Mouse (Mus musculus): ENCODE data around the gene H60b. TPM values are rescaled to one million over a fixed set of nuclear protein-coding genes. Genes with fewer than 3 reads are reported as not detected.
"Not testable (repeated sequence)": the region's sequence is repeated elsewhere in the genome, so short reads cannot be mapped to it uniquely, and the experiment has no call there.

The H60b gene
- polyA plus RNA-seq, 1 experiment: 0.32 TPM

DNA sequence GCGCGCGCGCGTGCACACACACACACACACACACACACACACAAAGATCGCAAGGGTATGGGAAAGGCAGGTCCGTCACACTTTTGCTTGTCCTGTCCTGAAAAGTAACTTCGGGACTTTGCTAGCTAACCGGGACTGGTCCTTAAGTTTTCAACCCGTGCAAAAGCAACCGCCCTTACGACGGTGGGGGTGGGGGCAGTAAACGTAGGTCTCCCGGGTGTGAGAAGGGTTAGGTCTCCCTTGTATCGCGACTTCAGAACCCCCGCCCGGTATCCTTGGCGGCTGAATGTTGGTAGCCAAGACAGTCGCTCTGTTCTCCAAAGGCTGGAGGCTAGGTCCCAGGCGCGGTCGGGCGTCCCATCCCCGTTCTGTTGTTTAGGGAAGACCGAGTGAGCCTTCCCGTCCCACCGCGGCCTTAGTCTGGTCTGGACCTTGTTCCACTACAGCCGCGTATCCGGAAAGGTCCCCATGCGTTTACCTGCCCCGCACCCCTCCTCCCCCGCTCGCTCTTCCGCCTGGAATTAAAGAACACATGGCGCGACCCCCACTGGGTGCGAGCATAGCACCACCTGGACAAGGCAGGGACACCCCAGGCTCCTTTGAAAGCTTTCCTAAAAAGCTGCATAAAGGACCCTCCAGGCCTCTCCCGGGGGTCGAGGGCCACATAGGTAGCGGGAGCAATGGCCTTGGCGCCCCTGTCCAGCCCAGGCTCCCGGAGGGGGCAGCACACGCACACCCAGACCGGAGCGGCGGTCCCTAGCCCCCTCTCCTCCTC is 8.5 kb upstream of the H60b start:
- H3K36me3 ChIP-seq (ENCODE audit: control insufficient read depth, insufficient read depth): peaks cover 12% of the 10 kb centered on the region
- H3K4me3 ChIP-seq (ENCODE audit: insufficient read depth, poor library complexity, severe bottlenecking): peak overlapping the region; percentile 76
- H3K27me3 ChIP-seq (ENCODE audit: control insufficient read depth, insufficient read depth, insufficient read length): peaks cover 23% of the 10 kb centered on the region
- peaks cover 28% of the 10 kb centered on the region for H3K79me2 ChIP-seq (ENCODE audit: control insufficient read depth, insufficient read depth)
- TF ChIP-seq USF1 (IDR thresholded peaks at IDR 0.05; ENCODE audit: low read depth) (no peak), FOSL1 (IDR thresholded peaks at IDR 0.05; ENCODE audit: insufficient read depth, low read length, poor library complexity, severe bottlenecking) (no peak), MYOG (IDR thresholded peaks at IDR 0.05; ENCODE audit: control insufficient read depth, extremely low read depth, insufficient read length) (no peak), CTCF (IDR thresholded peaks at IDR 0.05; ENCODE audit: control insufficient read depth, insufficient read depth, insufficient read length) (no peak), MAX (IDR thresholded peaks at IDR 0.05) (no peak), MYOD1 (IDR thresholded peaks at IDR 0.05; ENCODE audit: control insufficient read depth, insufficient read length, low read depth) (no peak), CEBPB (IDR thresholded peaks at IDR 0.05; ENCODE audit: low read depth) (no peak)
- peak overlapping the region; percentile 53 for H3ac ChIP-seq (ENCODE audit: control insufficient read depth, insufficient read length, low read depth)
- peaks cover 14% of the 10 kb centered on the region for H3K79me3 ChIP-seq (ENCODE audit: low read depth)

DNA sequence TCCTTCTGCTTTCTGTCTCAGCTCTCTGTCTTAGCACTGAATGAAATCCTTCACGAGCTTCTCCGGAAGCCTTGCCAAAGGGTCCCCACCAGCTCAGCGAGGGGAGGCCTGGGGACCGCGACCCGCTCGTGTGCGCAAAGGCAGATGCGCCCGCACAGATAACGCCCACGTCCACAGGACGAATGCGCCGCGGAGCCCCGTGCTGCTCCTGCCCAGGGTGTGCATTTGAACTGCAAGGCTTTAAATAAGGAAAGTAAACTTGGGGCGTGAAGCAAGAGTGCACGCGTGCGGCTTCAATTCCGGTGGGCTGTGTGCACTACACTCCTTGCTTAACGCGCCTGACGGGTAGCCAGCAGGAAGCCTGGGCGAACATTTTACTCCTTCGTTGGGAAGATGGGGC is 7.8 kb upstream of the H60b start:
- H3K4me3 ChIP-seq (ENCODE audit: insufficient read depth, poor library complexity, severe bottlenecking): no peak overlapping the region
- peaks cover 7% of the 10 kb centered on the region for H3K36me3 ChIP-seq (ENCODE audit: control insufficient read depth, insufficient read depth)
- H3K79me2 ChIP-seq (ENCODE audit: control insufficient read depth, insufficient read depth): peaks cover 23% of the 10 kb centered on the region
- H3ac ChIP-seq (ENCODE audit: control insufficient read depth, insufficient read length, low read depth): no peak overlapping the region
- peaks cover 11% of the 10 kb centered on the region for H3K79me3 ChIP-seq (ENCODE audit: low read depth)
- H3K27me3 ChIP-seq (ENCODE audit: control insufficient read depth, insufficient read depth, insufficient read length): peaks cover 25% of the 10 kb centered on the region
- TF ChIP-seq USF1 (IDR thresholded peaks at IDR 0.05; ENCODE audit: low read depth): no peak
- no peak for TF ChIP-seq FOSL1 (IDR thresholded peaks at IDR 0.05; ENCODE audit: insufficient read depth, low read length, poor library complexity, severe bottlenecking)
- no peak for TF ChIP-seq MYOD1 (IDR thresholded peaks at IDR 0.05; ENCODE audit: control insufficient read depth, insufficient read length, low read depth)
- TF ChIP-seq CTCF (IDR thresholded peaks at IDR 0.05; ENCODE audit: control insufficient read depth, insufficient read depth, insufficient read length): no peak
- no peak for TF ChIP-seq MAX (IDR thresholded peaks at IDR 0.05)
- no peak for TF ChIP-seq CEBPB (IDR thresholded peaks at IDR 0.05; ENCODE audit: low read depth)
- no peak for TF ChIP-seq MYOG (IDR thresholded peaks at IDR 0.05; ENCODE audit: control insufficient read depth, extremely low read depth, insufficient read length)

DNA sequence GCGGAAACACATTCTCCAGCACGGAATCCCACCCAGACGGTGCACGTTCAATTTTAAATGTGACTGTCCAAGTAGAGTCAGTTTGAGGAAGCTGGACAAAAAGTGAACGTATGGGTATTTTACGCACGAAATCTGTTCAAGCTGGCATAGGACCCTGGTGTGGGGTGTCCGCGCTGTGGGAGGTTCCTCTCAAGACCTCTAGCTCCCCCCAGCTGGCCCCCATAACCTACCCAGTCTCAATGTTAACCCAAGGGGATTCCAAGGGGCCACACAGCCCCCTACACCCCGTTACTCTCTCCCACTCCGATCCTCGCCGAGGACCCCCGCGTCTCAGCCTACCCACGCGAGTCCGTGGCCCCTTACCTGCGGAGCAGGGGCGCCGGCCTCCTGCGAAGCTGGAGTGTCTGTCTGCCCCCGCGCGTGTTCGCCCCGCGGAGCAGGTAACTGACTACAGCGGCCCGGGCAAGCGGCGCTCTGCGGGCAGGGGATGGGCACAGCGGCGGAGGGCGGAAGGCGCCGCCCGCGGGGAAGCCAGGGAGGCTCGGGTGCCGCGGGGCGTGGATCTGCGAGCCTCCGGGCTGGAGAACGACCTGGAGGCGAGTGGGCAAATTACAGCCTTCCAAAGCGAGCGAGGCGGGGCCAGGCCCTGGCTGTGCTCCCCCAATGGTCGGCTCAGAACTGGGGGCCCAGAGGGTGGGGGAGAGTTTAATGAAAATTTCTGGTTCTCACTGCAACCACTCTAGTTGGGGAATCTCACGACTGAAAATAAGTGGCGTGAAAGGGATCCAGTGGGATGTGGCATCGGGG is 7.1 kb upstream of the H60b start:
- H3ac ChIP-seq (ENCODE audit: control insufficient read depth, insufficient read length, low read depth); H3K79me3 ChIP-seq (ENCODE audit: low read depth); H3K36me3 ChIP-seq (ENCODE audit: control insufficient read depth, insufficient read depth); H3K4me3 ChIP-seq (ENCODE audit: insufficient read depth, poor library complexity, severe bottlenecking): not testable (repeated sequence)
- H3K79me2 ChIP-seq (ENCODE audit: control insufficient read depth, insufficient read depth): peaks cover 22% of the 10 kb centered on the region
- H3K27me3 ChIP-seq (ENCODE audit: control insufficient read depth, insufficient read depth, insufficient read length): peaks cover 27% of the 10 kb centered on the region

DNA sequence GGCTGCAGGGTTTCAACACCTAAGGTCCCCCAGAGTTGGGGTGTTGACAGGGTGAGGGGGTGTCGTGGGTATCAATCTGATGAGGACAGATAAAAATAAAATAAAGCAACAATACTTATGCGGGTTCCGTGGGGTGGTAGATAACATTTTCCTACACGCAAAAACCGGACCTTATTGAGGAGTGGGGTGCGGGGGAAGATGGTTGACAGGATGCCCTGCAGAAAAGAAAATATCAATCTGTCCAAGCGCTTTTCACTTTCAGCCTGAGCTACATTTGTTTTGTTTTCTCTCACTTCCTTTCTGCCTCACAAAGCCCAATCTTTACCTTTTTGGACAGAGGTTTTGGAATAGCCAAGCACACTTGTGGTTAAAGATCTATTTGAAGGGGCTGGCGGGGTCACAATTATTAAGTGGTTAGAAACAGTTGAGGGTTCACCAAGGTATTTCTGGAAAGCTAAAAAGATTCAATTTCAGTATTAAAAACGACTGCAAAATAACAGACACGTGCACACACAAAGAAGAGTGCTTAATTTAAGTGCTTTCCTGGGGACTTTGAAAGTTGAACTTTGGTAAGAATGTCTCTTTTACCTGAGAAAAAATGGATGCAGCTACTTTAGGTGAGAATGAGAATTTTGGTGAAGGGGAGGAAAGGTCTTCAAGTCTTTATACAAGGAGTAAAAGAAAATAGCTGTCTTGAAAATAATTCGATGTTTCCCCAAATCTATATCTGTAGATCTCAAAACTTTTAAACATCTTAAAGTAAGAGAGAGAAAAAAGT is 6.3 kb upstream of the H60b start:
- H3K27me3 ChIP-seq (ENCODE audit: control insufficient read depth, insufficient read depth, insufficient read length): peaks cover 27% of the 10 kb centered on the region
- peaks cover 15% of the 10 kb centered on the region for H3K79me2 ChIP-seq (ENCODE audit: control insufficient read depth, insufficient read depth)
- H3K36me3 ChIP-seq (ENCODE audit: control insufficient read depth, insufficient read depth); H3K79me3 ChIP-seq (ENCODE audit: low read depth); H3K4me3 ChIP-seq (ENCODE audit: insufficient read depth, poor library complexity, severe bottlenecking); H3ac ChIP-seq (ENCODE audit: control insufficient read depth, insufficient read length, low read depth): not testable (repeated sequence)

DNA sequence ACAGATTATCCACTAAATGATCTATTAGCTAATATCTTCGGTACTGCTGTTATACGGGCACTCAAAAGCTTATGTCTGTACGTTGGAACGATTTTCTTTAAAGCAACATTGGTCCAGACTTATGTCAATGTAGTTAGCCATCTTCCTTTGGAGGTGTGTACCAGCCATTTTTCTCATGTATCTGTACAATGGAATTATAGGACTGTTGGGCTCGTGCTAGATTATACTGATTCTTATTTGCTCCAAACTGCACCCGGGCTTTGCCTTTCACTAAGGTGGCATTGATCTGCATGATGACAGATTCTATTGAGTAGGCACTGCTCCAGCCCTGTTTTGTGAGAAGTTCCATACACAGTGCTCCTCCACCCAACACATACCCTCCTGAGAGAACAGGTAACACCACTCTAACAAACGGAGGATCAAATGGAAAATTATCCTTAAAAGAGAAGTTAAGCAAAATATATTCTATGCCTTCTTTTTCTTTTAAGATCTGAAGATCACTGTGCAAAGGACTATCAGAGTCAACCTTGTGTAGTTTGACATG is 5.2 kb upstream of the H60b start:
- peaks cover 27% of the 10 kb centered on the region for H3K27me3 ChIP-seq (ENCODE audit: control insufficient read depth, insufficient read depth, insufficient read length)
- H3K4me3 ChIP-seq (ENCODE audit: insufficient read depth, poor library complexity, severe bottlenecking): not testable (repeated sequence)

DNA sequence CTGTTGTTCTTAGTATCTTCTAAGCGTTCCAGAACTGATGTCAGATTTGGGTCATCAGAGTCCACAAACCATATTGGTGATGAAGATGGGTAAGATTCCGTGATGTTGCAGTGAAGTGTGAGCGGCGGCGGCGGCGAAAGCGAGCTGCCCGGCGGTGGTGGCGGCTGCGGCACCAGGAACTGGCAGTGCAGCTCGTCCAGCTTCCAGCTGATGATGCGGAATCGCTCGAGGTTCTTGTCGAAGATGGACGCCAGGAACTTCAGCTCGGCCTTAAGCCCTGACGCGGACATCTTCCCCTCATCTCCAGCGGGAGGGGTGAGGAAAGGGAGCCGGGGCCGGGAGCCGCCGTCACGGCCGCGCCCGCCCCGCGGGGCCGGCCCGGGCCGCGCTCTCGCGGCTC is 4.3 kb upstream of the H60b start:
- H3K79me2 ChIP-seq (ENCODE audit: control insufficient read depth, insufficient read depth); H3ac ChIP-seq (ENCODE audit: control insufficient read depth, insufficient read length, low read depth); H3K79me3 ChIP-seq (ENCODE audit: low read depth); H3K4me3 ChIP-seq (ENCODE audit: insufficient read depth, poor library complexity, severe bottlenecking); H3K36me3 ChIP-seq (ENCODE audit: control insufficient read depth, insufficient read depth): not testable (repeated sequence)
- H3K27me3 ChIP-seq (ENCODE audit: control insufficient read depth, insufficient read depth, insufficient read length): peaks cover 27% of the 10 kb centered on the region

More for the DNA sequence above, 5.2 kb upstream of the H60b start:
- not testable (repeated sequence) for H3K36me3 ChIP-seq (ENCODE audit: control insufficient read depth, insufficient read depth); H3ac ChIP-seq (ENCODE audit: control insufficient read depth, insufficient read length, low read depth); H3K79me2 ChIP-seq (ENCODE audit: control insufficient read depth, insufficient read depth); H3K79me3 ChIP-seq (ENCODE audit: low read depth)

All from C2C12 (cell line).